Mouse (Mus musculus) left cerebral cortex, postnatal 4 days (tissue): Measurements from ENCODE around the gene Ndufb4. TPM values are rescaled to one million over a fixed set of nuclear protein-coding genes. Genes with fewer than 3 reads are reported as not detected.
"Not testable (repeated sequence)": the region's sequence is repeated elsewhere in the genome, so short reads cannot be mapped to it uniquely, and the experiment has no call there.

Experiments used
- DNase-seq: peaks from one replicate; pipeline ENCODE4 v3.0.0-alpha.2; 2022
- intact Hi-C: fragments of 180-260 bp; cut with DNase I; formaldehyde crosslinking; loops from one replicate; pipeline ENCODE4 v1.15.1; 2025
- total RNA-seq, 2 experiments: library from RNA; stranded (reverse); gene quantifications; 2 replicates each; pipeline ENCODE4 v1.2.3; 2021

Ndufb4 gene
- 10 to 100 TPM; 64.8 to 76.0 TPM for total RNA-seq

- intact Hi-C loops, result no loop called here
Observed at GRCm38 (mm10) chr16:37653731-37654657, at the start of gene Ndufb4. Ndufb4 (minus strand) TSS chr16:37654453.

DNA sequence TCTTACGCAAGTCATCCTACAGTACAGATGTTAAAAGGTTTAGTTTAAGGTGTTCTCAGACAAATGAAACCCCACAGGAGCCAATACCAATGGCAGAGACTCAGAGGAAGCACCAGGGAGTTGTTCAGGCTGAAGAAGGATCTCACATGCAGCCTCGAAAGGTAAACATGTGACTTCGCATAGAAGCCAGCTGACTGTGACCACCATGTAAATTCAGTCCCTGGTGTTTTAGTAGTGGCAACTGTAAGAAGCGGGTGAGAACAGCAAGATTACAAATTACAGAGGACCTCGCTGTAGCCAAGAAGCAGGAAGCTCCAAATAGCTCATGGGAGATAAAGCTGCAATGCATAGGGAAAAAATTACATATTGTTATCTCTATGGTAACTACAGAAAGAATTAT, 49.6 kb upstream of the Ndufb4 start:
- intact Hi-C loops, result loop anchor here (10.0 kb wide), 1 partner anchor 71 kb away; the partner anchor contains the start of gene Fstl1
- DNase-seq, result no peak

More at GRCm38 (mm10) chr16:37653731-37654657, at the start of gene Ndufb4:
- peak; percentile 99 for DNase-seq

DNA sequence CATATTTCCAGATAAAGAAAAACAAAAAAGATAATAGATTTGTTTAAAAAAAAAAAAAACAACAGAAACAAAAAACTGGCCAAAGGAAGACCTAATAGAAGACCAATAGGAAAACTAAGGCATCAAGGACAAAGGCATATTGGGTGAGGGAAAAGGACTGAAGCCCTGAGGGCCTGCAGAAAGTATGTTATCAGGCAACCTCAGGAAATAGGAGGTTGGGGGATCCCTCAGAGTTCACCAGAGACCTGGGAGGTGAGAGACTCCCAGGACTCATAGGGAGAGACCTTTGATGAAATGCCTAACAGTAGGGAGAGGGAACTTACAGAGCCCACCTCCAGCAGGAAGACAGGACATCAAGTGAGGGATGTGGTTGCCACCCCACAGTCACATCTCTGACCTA, 45.8 kb upstream of the Ndufb4 start:
- not testable (repeated sequence) for DNase-seq
- intact Hi-C loops, result loop anchor here (10.0 kb wide), 1 partner anchor 75 kb away; the partner anchor contains the start of gene Fstl1

GRCm38 (mm10) chr16:37698767-37699166, 44.5 kb upstream of the Ndufb4 start:
- no peak for DNase-seq
- intact Hi-C loops, result no loop called here

DNA sequence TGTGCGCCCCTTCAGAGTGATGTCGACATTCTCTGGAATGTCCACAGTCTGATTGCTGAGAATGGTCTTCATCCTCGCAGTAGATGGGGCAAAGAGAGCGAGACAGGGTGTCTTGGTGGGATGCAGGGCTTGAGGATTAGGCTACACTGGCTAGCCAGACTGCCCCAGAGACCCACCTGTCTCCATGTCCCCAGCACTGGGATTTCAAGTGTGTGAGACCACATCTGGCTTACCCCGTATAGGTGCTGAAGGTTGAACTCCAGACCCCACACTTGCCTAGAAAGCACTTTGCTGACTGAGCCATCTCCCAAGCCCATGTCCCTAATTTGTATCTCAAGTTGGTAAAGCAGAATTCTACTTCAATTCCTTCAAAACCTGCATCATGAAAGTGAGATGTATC, 43.0 kb upstream of the Ndufb4 start:
- intact Hi-C loops, result no loop called here
- DNase-seq, result no peak

GRCm38 (mm10) chr16:37690932-37691730, 36.9 kb upstream of the Ndufb4 start:
- intact Hi-C loops, result no loop called here
- no peak for DNase-seq

DNA sequence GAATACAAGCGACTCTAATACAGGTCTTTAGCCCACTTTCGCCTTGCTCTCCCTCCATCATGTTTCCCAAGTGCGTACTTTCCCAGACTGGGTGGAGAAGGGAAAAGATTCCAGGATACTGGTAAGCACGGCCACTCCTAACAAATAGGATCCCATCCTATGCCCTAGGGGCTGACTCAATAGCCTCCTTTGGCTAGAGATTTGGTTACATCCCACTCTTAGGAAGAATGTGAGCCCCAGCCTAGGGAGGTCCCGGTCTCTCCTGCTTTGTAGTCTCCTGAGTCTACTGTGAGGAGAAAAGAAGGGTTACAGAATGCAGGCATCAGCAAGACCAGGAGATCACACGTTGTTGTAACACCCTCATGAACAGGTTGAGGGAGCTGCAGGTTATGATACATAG, 36.2 kb upstream of the Ndufb4 start:
- no peak for DNase-seq
- intact Hi-C loops, result no loop called here

DNA sequence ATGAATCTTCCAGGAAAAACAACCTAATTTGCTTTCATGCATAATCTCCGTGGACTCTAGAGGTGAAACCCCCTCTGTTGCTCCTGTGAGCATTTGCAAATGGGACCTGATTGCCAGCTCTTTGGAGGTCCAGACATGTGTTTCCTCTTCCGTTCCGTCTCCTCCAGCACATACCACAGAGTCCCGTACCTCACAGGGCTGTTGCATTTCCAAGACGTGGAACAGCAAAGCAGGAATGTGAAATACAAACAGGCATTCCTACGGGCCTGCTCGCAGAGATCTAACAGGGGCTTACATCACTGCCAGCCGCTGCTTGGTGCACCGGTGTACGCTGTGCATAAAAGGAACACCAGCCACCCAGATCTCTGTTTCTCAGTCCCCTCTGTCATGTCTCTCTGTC, 35.7 kb upstream of the Ndufb4 start:
- no peak for DNase-seq
- intact Hi-C loops, result no loop called here

- intact Hi-C loops, result no loop called here
- no peak for DNase-seq
Observed at GRCm38 (mm10) chr16:37689251-37689926, 35.1 kb upstream of the Ndufb4 start.

DNA sequence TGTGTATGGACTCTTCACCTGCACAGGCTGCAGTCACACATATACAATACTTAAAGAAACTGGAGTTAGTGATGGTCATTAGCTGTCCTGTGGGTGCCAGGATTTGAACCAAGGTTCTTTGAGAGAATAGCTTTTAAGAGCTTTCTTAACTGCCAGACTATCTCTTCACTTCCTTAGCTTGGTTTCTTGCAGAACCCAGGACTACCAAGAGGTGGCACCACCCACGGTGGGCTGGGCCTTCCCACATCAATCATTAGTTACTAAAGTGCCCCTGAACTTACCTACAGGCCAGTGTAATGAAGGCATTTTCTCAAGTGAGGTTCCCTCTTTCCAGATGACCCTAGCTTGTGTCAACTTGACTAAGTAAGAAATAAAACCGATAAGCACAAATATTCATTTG, 33.9 kb upstream of the Ndufb4 start:
- DNase-seq, result no peak

DNA sequence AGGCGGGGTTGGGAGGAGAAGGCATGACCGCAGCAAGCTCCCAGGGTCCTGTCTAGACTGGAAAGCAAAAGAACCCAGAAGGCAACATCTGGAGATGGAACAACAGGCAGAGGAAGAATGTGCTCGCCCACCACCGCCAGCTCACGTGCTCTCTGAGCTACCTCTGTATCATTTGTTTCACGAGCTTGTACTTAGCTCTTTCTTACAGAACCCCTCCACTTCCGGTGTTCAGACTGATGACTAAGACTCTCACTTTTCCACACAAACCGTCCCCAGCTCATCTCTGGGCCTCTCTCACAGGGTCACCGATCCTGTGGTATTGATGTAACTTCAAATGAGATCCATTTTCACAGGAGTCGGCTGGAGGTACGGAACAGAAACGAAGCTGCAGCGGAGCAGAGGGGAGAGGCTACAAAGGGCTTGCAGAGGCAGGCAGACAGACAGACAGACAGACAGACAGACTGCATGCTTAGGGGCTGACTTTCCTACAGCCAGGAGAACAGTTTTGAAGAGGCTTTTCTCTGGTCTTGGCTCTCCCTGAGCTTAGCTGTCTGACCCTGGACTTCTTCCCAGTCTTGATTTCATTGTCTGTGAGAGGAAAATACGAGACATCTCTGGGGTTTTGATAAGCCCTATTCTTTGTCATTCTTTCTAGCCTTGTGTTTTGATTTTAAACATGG, 33.2 kb upstream of the Ndufb4 start:
- intact Hi-C loops, result no loop called here
- DNase-seq, result no peak

More for the DNA sequence above, 33.9 kb upstream of the Ndufb4 start:
- intact Hi-C loops, result no loop called here

- intact Hi-C loops, result no loop called here
- DNase-seq, result no peak
Observed at GRCm38 (mm10) chr16:37686834-37687233, 32.6 kb upstream of the Ndufb4 start.

DNA sequence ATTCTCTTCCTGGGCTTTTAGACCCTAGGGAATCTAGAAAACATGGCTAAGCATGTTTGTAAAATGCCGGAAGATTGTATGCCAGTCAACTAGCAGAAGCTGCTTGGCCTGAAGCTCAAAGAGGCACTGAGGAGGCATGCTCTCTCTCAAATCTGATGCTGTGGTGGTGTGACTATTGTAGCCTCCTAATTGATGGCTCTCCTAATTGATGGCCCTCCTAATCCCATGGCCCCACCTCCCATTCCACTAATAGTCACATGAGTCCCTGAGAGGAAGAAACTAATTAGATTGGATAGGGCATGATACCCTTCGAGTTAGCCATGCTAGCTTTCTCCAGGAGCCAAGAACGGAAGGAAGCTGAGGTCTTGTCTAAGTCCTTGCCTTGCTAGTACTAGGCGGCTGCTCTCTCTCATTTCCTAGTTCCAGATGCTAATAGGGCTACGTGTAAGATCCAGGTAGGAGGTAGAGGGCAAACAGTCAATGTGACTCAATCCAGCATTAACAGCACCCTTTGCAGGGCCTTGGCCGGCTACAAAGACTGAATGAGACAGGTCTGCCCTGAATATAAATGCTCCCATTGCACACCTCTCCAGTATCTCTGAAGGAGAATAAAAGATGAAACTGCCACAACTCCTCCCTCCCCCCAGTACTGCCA, 31.8 kb upstream of the Ndufb4 start:
- DNase-seq, result no peak
- intact Hi-C loops, result no loop called here

DNA sequence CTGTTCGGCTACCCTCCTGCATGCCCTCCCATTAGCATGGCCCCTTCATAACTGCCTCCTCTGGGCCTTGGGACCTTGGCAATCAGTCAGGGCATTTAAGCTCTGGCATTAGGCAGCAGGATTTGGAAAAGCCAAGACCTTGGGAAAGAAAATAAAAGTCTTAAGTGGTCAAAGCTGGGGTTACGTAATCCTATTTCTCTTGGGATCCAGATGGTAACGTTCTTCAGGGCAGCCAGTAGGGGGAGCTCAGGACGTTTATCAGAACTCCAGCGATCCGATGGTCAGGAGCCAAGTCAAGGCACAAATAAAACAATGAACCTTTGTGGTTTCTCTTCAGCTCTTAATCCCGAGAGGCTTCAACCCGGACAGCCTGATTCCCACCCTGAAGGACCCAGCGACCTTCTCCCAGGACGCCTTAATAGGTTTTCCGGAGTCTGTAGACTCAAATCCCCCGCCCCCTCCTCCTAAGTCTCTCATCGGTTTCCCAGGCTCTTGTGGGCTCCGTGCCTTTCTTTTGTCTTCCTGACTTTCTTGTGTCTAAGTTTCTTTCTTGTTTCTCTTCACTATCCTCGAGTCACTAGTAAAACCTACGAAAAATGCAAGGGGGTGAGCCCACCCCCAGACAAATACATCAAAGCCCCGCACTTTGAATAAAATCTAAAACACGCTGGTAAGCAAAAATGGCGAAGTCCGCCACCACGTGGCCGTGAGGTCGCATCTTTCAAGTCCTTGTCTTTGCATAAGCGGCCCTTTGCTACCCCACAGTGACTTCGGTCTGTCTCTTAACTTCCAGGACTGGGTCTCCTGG, 30.6 kb upstream of the Ndufb4 start:
- intact Hi-C loops, result loop anchor here (5.0 kb wide), 2 partner anchors 127 to 578 kb away; no protein-coding TSS in a partner anchor

GRCm38 (mm10) chr16:37684259-37684633, 30.0 kb upstream of the Ndufb4 start:
- intact Hi-C loops, result loop anchor here (5.0 kb wide), 2 partner anchors 128 to 577 kb away; no protein-coding TSS in a partner anchor
- DNase-seq, result no peak

More for the DNA sequence above, 30.6 kb upstream of the Ndufb4 start:
- peak; percentile 92 for DNase-seq

DNA sequence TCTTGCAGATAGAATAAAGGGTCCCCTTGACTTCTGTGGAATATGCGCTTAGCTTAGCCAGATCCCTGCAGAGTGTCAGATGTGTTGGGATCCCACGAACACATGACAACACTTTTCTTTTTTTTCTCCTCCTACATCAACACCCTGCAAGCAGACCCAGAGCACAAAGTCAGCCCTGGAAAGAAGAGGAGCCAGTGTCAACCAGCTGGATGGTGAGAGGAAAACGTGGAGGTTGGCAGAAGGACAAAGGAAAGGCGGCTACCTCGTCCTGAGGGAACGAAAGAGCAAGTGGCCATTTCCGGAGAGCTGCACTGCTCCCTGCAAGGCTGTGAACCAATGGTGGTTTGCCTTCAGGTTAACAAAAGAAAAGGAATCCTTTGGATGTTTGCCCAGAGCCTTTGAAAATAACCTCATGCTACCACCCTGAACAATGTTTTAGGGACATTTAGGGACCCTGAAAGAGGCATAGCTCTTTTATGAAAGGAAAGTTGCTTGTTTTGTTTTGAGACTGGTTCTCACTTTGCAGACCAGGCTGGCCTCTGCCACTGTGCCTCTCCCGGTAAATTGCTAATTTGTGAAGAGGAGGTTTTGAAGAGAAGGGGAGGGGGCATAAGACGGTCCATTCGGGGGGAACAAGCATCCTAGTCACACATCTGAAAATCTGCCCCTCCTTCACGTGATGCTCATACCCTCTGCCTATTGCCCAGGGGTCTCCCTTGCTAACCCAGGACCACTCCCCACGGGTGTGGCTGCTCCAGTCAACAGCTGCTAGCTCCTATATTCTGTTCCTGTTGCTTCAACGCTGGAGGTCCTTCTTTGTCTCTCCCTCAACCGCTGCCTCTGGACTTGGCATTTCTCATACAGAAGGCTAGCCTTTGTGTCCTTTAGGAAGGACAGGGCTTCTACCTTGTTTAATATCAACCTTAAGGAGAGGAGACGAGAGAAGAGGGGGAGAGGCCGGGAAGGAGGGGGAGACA, 29.2 kb upstream of the Ndufb4 start:
- intact Hi-C loops, result loop anchor here (5.0 kb wide), 2 partner anchors 129 to 576 kb away; no protein-coding TSS in a partner anchor

DNA sequence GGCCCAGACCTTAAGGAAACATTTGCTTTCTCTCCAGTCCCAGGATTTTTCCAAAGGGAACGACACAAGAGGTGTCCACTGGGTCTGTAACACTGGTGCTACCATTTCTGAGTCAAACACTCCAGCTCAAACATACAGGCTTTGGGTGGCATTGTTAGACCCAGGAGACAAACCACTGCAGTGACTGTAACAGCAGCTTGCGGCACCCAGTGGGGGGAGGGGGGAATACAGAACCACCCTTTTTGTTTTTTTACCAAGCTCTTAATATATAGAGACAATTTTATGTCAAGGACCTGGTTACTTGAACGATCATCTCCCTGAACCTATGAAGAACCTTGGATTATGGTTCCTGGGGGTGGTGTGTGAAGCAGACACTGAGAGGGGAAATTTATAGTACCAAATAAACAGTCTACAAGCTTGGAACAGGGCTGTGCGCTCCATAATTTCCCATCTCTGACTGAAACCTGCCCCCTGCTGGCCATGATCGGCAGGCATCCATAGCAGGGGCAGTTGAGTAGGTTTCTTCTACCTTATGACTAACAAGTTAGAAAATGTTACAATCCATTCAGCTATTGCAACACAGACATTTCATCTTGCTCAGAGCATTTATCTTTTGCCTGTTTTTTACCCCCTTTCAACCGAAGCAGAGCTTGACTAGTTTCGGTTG, 28.2 kb upstream of the Ndufb4 start:
- intact Hi-C loops, result loop anchor here (5.0 kb wide), 2 partner anchors 130 to 575 kb away; no protein-coding TSS in a partner anchor
- peak; percentile 92 for DNase-seq

More for the DNA sequence above, 29.2 kb upstream of the Ndufb4 start:
- peak; percentile 56 for DNase-seq
